Mouse (Mus musculus) limb, embryonic 14.5 days (tissue): ENCODE results near the gene Rarg. TPM values are rescaled to one million over a fixed set of nuclear protein-coding genes. Genes with fewer than 3 reads are reported as not detected.

Experiments
- ATAC-seq: fragments of 200-750 bp; cut with Nextera tagmentation; 2 replicates; pipeline ENCODE4 v1.8.0; 2017; ENCODE audit warnings: low read depth, moderate number of reproducible peaks, moderate TSS enrichment; ENCODE audit not compliant: low FRiP score
- DNase-seq: peaks from one replicate; pipeline ENCODE4 v3.0.0-alpha.2; 2015; ENCODE audit warnings: low spot score
- H3K27ac ChIP-seq: fragments of 300-500 bp; sonication (generic); replicated peaks from 2 replicates; pipeline ENCODE4 v1.5.1; 2014; ENCODE audit warnings: low read depth, mild to moderate bottlenecking, low read length, moderate library complexity, mixed read lengths
- H3K27me3 ChIP-seq: fragments of 300-500 bp; sonication (generic); 2 replicates; pipeline ENCODE4 v1.6.1; 2014; ENCODE audit warnings: low read length, mixed read lengths; ENCODE audit not compliant: control insufficient read depth, insufficient read depth
- H3K36me3 ChIP-seq: fragments of 300-500 bp; sonication (generic); 2 replicates; pipeline ENCODE4 v1.6.1; 2014; ENCODE audit warnings: mild to moderate bottlenecking, low read length, moderate library complexity, mixed read lengths; ENCODE audit not compliant: control insufficient read depth, insufficient read depth
- H3K4me1 ChIP-seq: fragments of 300-500 bp; sonication (generic); 2 replicates; pipeline ENCODE4 v1.6.1; 2014; ENCODE audit warnings: antibody characterized with exemption, low read length, mixed read lengths; ENCODE audit not compliant: control insufficient read depth, insufficient read depth
- H3K4me2 ChIP-seq: fragments of 300-500 bp; sonication (generic); replicated peaks from 2 replicates; pipeline ENCODE4 v1.6.1; 2014; ENCODE audit warnings: low read depth, mild to moderate bottlenecking, low read length, moderate library complexity; ENCODE audit not compliant: severe bottlenecking
- H3K4me3 ChIP-seq: fragments of 300-500 bp; sonication (generic); replicated peaks from 2 replicates; pipeline ENCODE4 v1.5.1; 2014; ENCODE audit warnings: low read length
- H3K9ac ChIP-seq: fragments of 300-500 bp; sonication (generic); 2 replicates; pipeline ENCODE4 v1.6.1; 2014; ENCODE audit warnings: mild to moderate bottlenecking, low read depth, low read length, moderate library complexity; ENCODE audit not compliant: severe bottlenecking
- H3K9me3 ChIP-seq: fragments of 300-500 bp; sonication (generic); 2 replicates; pipeline ENCODE4 v1.6.1; 2016; ENCODE audit warnings: low read length; ENCODE audit not compliant: control insufficient read depth
- POLR2A ChIP-seq: fragments of 200-500 bp; IDR thresholded peaks from 2 replicates; pipeline ENCODE4 v1.8.0; 2012; ENCODE audit warnings: inconsistent platforms, mild to moderate bottlenecking, moderate library complexity, borderline replicate concordance; ENCODE audit not compliant: insufficient read depth, insufficient read length; ENCODE audit errors: extremely low read depth
- WGBS: fragments of 180-500 bp; shearing (Covaris S2); extraction: QIAGEN DNeasy Blood & Tissue Kit; methylation state at CpG from one replicate; pipeline ENCODE4 v1.1.7; 2014; 5-methylcytosine and 5-hydroxymethylcytosine counted together
- polyA plus RNA-seq, 2 experiments: library from polyadenylated mRNA; depleted of rRNA in 1 of 2; stranded (reverse) in 1 of 2; unstranded in 1 of 2; fragments of >200 nt; fragmentation: Nextera tagmentation in 1 of 2; extraction: Ambion mirVana in 1 of 2; gene quantifications; 2 replicates each; pipeline versions ENCODE4 v1.2.1 to v1.2.3; 2012 to 2014

Rarg gene
- polyA plus RNA-seq, 2 experiments, result 115 to 135 TPM

DNA sequence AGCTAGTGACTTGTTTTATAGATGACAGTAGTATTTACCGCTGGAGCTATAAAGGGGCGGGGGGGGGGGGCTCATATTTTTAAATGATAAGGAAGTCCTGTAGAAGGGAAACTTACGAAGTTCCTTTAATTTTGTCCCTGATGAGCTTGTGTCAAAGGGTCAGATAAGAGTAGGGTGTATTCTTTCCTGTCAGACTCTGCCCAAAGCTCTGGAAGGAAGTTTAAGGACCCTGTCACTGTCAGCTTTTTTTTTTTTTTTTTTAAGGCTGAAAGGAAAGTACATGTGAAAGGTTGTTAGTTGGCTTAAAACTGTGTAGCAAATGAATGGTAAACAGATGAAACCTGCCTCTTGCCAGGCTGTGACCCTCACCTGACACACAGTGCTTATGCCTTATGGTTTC is 26.3 kb upstream of the Rarg start:
- no peak overlapping the region for H3K4me3 ChIP-seq
- H3K27me3 ChIP-seq, result no peaks in the 10 kb centered on the region
- no peaks in the 10 kb centered on the region for H3K9me3 ChIP-seq
- no peak for ATAC-seq
- H3K36me3 ChIP-seq, result peaks cover 24% of the 10 kb centered on the region
- H3K9ac ChIP-seq, result no peak overlapping the region
- H3K4me1 ChIP-seq, result peaks cover 10% of the 10 kb centered on the region; the same call in 1 of the 2 replicates
- DNase-seq, result no peak
- no peak for TF ChIP-seq POLR2A
- H3K27ac ChIP-seq, result no peak overlapping the region
- WGBS, result 68% methylated on average over 3 of the region's 3 CpGs
- no peak overlapping the region for H3K4me2 ChIP-seq

DNA sequence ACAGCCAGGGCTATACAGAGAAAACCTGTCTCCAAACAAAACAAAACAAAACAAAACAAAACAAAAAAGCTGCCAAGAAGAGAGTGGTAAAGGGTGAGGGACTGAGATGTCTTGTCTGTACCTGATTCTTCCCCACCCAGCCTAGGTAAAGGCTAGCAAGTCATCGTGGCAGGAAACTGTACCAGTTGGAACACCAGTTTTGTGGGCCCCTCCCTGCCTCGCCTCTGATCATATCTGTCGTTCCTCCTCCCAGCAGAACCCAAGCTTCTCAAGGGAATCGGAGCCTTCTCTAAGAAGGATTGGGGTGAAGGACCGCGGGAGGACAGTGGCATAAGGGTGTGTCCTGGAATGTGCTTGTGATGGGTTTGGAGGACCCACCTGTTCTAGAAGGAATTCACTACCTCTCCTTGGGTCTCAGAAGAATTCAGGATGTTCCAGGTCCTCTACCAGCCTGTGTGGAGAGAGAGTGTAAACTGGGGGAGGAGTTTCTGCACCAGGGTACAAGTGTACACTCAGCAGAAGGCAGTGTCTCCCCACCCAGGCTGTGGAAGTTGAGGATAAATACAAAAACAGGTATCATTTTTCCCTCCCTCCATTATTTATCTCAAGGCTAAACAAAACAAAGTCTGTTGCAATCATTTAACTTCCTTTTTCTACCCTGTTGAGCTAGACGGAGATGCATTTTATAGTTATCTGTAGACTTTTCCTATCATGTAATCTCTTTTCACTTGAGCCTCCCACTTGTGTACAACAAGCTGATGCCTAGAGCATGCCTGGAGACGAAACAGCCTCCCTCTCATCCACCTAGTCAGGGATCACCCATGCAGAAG is 25.4 kb upstream of the Rarg start:
- Histone ChIP-seq H3K4me1 (peaks cover 11% of the 10 kb centered on the region; the same call in 1 of the 2 replicates), H3K4me3 (no peak overlapping the region), H3K36me3 (peaks cover 24% of the 10 kb centered on the region), H3K4me2 (no peak overlapping the region), H3K27ac (no peak overlapping the region), H3K9ac (no peak overlapping the region), H3K27me3 (no peaks in the 10 kb centered on the region), H3K9me3 (no peaks in the 10 kb centered on the region)
- DNase-seq, result no peak
- no peak for ATAC-seq
- 83% methylated on average over 8 of the region's 8 CpGs for WGBS
- TF ChIP-seq POLR2A, result no peak

DNA sequence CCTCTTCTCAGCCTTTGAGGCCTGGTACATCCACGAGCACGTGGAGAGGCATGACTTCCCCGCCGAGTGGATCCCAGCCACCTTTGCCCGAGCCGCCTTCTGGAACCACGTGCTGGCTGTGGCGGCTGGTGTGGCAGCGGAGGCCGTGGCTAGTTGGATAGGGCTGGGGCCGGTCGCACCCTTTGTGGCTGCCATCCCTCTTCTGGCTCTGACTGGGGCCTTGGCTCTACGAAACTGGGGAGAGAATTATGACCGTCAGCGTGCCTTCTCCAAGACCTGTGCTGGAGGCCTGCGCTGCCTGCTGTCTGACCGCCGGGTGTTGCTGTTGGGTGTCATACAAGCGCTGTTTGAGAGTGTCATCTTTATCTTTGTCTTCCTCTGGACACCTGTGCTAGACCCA is 23.3 kb upstream of the Rarg start:
- H3K27me3 ChIP-seq, result no peaks in the 10 kb centered on the region
- H3K36me3 ChIP-seq, result peaks cover 24% of the 10 kb centered on the region
- H3K4me3 ChIP-seq, result no peak overlapping the region
- WGBS, result 96% methylated on average over 19 of the region's 19 CpGs
- H3K4me1 ChIP-seq, result peaks cover 11% of the 10 kb centered on the region; the same call in 1 of the 2 replicates
- H3K27ac ChIP-seq, result no peak overlapping the region
- H3K4me2 ChIP-seq, result peak overlapping the region; percentile 72; the same call in 1 of the 2 replicates
- DNase-seq (no peak), ATAC-seq (no peak)
- no peaks in the 10 kb centered on the region for H3K9me3 ChIP-seq
- no peak for TF ChIP-seq POLR2A
- H3K9ac ChIP-seq, result peak overlapping the region; percentile 70; the same call in 1 of the 2 replicates

DNA sequence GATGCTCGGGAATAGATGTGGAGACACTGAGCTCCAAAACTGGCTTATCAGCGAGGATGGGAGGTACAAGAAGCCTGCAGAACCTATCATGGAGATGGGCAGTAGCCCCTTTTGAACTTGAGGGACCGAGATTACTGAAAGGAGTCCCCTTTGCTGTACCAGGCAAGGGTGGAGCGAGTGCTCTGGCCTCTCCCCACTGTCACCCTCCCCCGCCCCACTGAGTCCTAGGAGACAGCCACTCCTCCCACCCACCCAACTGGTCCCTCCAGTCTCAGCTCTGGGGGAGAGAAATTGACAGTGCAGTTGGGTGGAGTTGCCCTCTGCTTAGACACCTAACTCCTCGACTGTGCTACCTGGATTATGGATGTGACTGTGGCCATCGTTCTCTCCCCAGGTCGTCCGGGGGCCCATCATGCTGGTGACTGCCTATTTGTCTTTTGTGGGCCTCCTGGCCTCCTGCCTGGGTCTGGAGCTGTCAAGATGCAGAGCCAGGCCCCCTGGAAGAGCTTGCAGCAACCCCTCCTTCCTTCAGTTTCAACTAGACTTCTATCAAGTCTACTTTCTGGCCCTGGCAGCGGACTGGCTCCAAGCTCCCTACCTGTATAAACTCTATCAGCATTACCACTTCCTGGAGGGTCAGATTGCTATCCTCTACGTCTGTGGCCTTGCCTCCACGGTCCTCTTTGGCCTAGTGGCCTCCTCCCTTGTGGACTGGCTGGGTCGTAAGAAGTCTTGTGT is 22.6 kb upstream of the Rarg start:
- 31% methylated on average over 11 of the region's 13 CpGs for WGBS

DNA sequence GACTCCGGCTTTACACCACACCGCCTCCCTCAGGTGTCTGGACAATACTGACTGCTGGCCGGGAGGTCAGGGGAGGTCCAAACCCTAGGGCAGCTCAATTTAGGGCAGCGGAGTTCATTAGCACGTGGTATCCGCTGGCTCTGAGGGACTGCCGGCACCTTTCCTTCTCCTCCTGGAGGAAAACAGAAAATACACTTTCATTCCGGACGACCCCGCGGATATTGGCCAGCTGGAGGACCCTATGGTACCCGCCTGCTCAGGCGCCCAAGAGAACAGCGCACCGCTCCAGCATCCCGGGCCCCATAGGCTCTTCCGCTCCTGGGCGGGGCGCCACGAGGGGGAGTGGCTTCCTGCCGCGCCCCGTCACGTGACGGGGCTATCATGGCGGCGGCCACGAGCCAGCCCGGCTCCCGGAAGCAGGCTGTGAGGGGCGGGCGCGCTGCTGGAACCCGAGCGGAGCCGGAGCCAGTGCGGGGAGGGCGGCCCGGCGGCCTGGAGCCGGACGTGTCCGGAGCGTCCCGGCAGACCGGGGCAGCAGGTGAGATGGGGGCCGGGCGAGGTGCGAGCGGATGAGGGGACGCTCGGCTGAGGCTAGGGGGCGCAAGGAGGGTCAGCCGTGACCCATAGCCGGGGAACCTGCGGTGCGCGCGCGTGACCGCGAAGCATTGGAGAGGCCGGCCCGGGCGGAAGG is 21.9 kb upstream of the Rarg start, which contains the start of gene Mfsd5:
Gene Mfsd5, plus strand, starts transcription at position 363 of the 691 bp plus-strand sequence.
- H3K4me3 ChIP-seq, result peak within 1 kb of the TSS; percentile 70
- H3K9me3 ChIP-seq, result no peaks in the 10 kb centered on the region
- DNase-seq (peak; percentile 92), ATAC-seq (peak; percentile 96)
- H3K4me2 ChIP-seq, result peak within 1 kb of the TSS; percentile 72
- peak within 1 kb of the TSS; percentile 70 for H3K9ac ChIP-seq
- no peaks in the 10 kb centered on the region for H3K27me3 ChIP-seq
- peak; percentile 66; the same call in 1 of the 2 replicates for TF ChIP-seq POLR2A
- peaks cover 24% of the 10 kb centered on the region for H3K36me3 ChIP-seq
- WGBS, result 1% methylated on average over 46 of the region's 65 CpGs
- H3K4me1 ChIP-seq, result peaks cover 11% of the 10 kb centered on the region; the same call in 1 of the 2 replicates
- H3K27ac ChIP-seq, result peak within 1 kb of the TSS; percentile 67

More for the DNA sequence above, 22.6 kb upstream of the Rarg start:
- H3K36me3 ChIP-seq, result peaks cover 24% of the 10 kb centered on the region
- ATAC-seq (no peak), DNase-seq (no peak)
- H3K9me3 ChIP-seq, result no peaks in the 10 kb centered on the region
- peak overlapping the region; percentile 70 for H3K9ac ChIP-seq
- no peaks in the 10 kb centered on the region for H3K27me3 ChIP-seq
- H3K4me2 ChIP-seq, result peak overlapping the region; percentile 72
- H3K27ac ChIP-seq, result peak overlapping the region; percentile 67; the same call in 1 of the 2 replicates
- TF ChIP-seq POLR2A, result no peak
- peak overlapping the region; percentile 70 for H3K4me3 ChIP-seq
- H3K4me1 ChIP-seq, result peaks cover 11% of the 10 kb centered on the region; the same call in 1 of the 2 replicates
